Mouse (Mus musculus) right cerebral cortex, postnatal 14 days (tissue): Measurements from ENCODE around the gene Alkbh3.
A peak's percentile ranks its signal among the peaks of the same experiment; 100 is the strongest.

Source experiments
- DNase-seq: peaks from one replicate; pipeline ENCODE4 v3.0.0; 2022

The Alkbh3 gene

DNA sequence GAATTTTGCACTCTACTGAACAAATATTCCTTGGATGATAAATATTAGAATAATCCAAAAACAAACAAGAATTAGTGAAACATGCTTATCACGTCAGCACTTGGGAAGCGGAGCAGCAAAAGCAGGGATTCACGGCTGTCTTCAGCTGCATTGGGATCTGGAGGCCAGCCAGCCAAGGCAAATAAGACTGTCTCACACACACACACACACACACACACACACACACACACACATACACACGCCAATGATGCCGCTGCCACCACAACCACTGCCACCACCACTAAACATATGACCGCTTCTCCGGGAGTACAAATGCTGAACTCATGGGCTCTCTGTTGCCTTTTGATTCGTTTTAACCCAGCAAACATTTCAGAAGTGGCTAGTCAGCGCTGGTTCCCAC lies 56.9 kb downstream of the Alkbh3 start:
- peak; percentile 62 for DNase-seq

DNA sequence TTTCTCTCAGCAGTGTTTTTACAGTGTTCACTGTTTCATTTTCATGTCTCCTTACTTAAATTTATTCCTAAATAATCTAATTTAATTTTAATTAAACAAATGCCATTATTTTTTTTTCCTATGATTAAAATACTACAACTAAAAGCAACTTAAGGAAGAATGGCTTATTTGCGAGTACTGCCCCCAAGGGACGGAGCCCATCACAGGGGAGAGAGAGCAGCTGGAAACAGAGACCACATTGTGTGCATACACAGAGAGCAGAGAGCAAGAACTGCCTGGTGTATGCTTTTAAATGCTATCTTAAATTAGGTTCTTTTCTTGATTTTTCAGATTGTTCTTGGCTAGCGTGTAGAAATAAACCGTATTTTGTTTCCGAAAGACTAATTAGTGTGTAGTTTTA lies 63.6 kb downstream of the Alkbh3 start:
- no peak for DNase-seq

DNA sequence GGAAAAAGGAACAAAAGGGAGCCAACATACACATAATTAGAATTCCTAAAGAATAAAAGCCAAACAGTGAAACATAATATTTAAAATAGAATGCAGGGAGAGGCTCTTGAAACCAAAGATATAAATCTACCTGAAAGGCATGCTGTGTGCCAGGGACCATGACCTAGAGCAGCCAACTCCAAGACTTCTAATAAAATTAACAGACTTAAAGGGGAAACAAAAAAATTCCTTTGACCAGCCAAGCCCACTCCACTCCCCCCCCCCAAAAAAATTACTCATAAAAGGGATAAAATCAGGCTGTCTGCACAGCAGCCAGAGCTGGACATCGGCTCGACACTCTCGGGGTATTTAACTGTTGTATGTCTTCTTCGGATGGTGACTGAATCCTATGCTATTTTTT lies 65.8 kb downstream of the Alkbh3 start:
- no peak for DNase-seq

- no peak for DNase-seq
Measured at GRCm38 (mm10) chr2:93944099-93944498, 66.5 kb downstream of the Alkbh3 start.

DNA sequence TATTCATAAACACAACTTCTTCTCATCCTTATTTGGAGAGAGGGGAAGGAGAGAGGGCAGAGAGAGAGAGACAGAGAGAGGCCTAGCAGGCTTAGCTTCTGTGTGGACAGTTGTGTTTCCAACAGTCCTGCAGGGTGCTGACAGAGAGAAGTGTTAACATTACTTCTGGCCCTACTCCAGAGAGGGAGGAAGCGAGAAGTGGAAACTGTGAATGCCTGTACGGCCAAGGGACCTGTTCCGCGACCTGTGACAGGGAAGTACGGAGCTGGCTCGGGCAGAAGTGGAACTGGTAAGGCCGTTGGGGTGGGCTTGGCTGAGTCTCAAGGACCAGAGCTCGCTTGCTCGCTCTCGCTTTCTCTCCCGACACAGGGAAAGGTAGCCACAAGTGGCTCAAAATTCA lies 68.9 kb downstream of the Alkbh3 start:
- peak; percentile 15 for DNase-seq

GRCm38 (mm10) chr2:93938534-93938933 lies 72.1 kb downstream of the Alkbh3 start:
- no peak for DNase-seq
